Mouse (Mus musculus) megakaryocyte-erythroid progenitor cell, adult 5-6 weeks (primary cell): ENCODE measurements around the gene Xrcc1. TPM values are rescaled to one million over a fixed set of nuclear protein-coding genes. Genes with fewer than 3 reads are reported as not detected.
A peak's percentile ranks its signal among the peaks of the same experiment; 100 is the strongest.

ENCODE experiments used
- ATAC-seq: replicated peaks from 2 replicates; pipeline ENCODE4 v1.8.0; 2016; ENCODE audit warnings: mild to moderate bottlenecking, inconsistent platforms; ENCODE audit not compliant: severe bottlenecking, poor library complexity, low FRiP score, low TSS enrichment
- total RNA-seq, 2 experiments: library from RNA; stranded (forward) in 1 of 2; stranded (reverse) in 1 of 2; fragments of 200-1000, 215-1000 nt in 1 of 2; fragments of >200 nt in 1 of 2; fragmentation: Nextera tagmentation in 1 of 2; gene quantifications; 2 replicates each; pipeline ENCODE4 v1.2.3; 2014 to 2017

Xrcc1 gene
- total RNA-seq, 2 experiments from 2014 or later = 36.6 to 93.7 TPM

- ATAC-seq = no peak
Observed at GRCm38 (mm10) chr7:24561450-24561849, 15.4 kb downstream of the Xrcc1 start.

GRCm38 (mm10) chr7:24563191-24563836, 17.2 kb downstream of the Xrcc1 start:
- no peak for ATAC-seq

GRCm38 (mm10) chr7:24563837-24564206, 17.7 kb downstream of the Xrcc1 start:
- no peak for ATAC-seq

GRCm38 (mm10) chr7:24564607-24565265, 18.6 kb downstream of the Xrcc1 start:
- peak; percentile 94 for ATAC-seq

GRCm38 (mm10) chr7:24565627-24566026, 19.5 kb downstream of the Xrcc1 start:
- ATAC-seq = no peak

GRCm38 (mm10) chr7:24566206-24566605, 20.1 kb downstream of the Xrcc1 start:
- no peak for ATAC-seq

GRCm38 (mm10) chr7:24568512-24568911, 22.4 kb downstream of the Xrcc1 start:
- no peak for ATAC-seq

- no peak for ATAC-seq
Observed at GRCm38 (mm10) chr7:24571071-24571470, 25.0 kb downstream of the Xrcc1 start.

GRCm38 (mm10) chr7:24572455-24572854, 26.4 kb downstream of the Xrcc1 start:
- no peak for ATAC-seq

- ATAC-seq = no peak
Observed at GRCm38 (mm10) chr7:24574224-24574796, 28.2 kb downstream of the Xrcc1 start.

- ATAC-seq = no peak
Observed at GRCm38 (mm10) chr7:24577811-24578210, 31.7 kb downstream of the Xrcc1 start.

- no peak for ATAC-seq
Observed at GRCm38 (mm10) chr7:24584876-24585275, 38.8 kb downstream of the Xrcc1 start.

GRCm38 (mm10) chr7:24585995-24586394, 39.9 kb downstream of the Xrcc1 start:
- no peak for ATAC-seq

GRCm38 (mm10) chr7:24586828-24587227, 40.7 kb downstream of the Xrcc1 start:
- peak; percentile 68 for ATAC-seq

GRCm38 (mm10) chr7:24587330-24588105, 41.4 kb downstream of the Xrcc1 start, which contains the start of the genes Ethe1 and Zfp575:
TSS of gene Ethe1 (plus strand) at chr7:24587543.
TSS of gene Zfp575 (minus strand) at chr7:24587641.
- ATAC-seq = no peak

GRCm38 (mm10) chr7:24588336-24588735, 42.2 kb downstream of the Xrcc1 start:
- peak; percentile 17; the same call in 1 of the 2 replicates for ATAC-seq

- ATAC-seq = peak; percentile 62
Observed at GRCm38 (mm10) chr7:24591735-24592134, 45.6 kb downstream of the Xrcc1 start.

- ATAC-seq = no peak
Observed at GRCm38 (mm10) chr7:24592163-24592562, 46.1 kb downstream of the Xrcc1 start.

- no peak for ATAC-seq
Observed at GRCm38 (mm10) chr7:24592781-24593180, 46.7 kb downstream of the Xrcc1 start.
